Mouse (Mus musculus) spleen, postnatal 14 days (tissue): ENCODE data around the gene Dnal4.

Source experiments
- DNase-seq, 2 experiments: peaks; one replicate each; pipeline ENCODE4 v3.0.0; 2021 to 2022; ENCODE audit warnings: low spot score in 2 of 2

The Dnal4 gene

DNA sequence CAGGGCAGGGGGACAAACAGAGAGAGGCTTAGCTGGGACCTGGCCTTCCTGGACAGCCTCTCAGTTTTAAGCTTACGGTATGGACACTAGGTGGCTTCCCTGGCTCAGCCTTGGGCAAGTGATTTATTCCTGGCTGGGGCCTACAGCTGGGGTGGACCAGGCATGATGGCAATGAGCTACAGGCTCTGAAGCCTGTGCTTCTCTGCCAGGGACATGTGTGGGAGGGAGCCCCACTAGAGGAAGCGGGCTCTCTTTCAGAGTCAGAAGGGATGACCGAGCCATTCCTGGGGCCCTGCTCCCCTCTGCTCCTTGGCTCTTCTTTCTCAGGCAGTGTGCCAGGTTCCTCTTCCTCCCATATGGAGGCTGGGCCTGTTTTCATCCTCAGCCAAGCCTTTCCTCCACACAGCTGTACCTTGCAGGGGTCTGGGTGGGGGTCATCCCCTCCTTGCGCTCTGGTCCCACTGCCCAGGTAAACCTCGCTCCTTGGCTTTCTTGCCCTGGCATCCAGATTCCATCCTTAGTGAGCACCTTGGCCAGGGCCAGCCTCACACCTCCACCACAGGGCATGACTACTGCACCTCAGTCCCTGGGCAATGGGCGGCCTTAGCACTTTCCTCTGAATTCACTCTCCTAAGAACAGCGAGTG, 13.9 kb downstream of the Dnal4 start:
- DNase-seq = no peak

DNA sequence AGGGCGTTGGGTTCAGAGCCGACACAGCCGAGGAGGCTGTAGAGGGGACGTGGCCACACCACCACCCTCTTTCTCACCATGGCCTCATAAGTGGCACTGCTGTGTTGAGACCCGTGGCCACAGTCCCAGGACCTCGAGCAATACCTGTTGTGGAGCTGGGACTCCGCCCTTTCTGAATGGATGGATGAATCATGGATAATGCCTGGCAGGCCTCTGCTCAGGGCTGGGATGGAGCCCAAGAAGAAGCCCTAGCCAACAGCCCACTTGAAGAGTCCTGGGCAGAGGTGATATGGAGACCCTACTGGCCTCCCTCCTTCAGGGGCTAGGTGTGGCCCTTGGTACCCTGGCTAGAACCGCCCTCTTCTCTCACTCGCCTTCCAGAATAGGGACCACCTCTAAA, 14.6 kb downstream of the Dnal4 start:
- no peak for DNase-seq

DNA sequence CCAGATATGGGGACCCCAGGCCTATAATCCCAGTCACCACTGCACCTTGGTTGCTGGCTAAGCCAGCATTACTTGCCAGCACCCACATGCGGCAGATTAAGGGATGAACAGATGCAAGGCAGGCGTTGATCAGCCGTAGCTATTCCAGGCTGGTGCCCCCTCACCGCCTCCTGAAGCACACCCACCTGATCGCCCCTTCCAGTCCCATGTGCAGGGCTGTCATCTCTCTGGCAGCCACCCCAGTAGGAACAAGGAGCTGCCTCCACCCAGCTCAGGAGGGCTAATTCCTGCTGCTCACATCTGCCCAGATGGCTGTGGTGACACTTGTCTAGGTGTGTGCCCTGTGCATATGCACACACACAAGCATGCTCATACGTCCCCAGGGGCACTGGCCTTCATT, 16.7 kb downstream of the Dnal4 start:
- DNase-seq = no peak

DNA sequence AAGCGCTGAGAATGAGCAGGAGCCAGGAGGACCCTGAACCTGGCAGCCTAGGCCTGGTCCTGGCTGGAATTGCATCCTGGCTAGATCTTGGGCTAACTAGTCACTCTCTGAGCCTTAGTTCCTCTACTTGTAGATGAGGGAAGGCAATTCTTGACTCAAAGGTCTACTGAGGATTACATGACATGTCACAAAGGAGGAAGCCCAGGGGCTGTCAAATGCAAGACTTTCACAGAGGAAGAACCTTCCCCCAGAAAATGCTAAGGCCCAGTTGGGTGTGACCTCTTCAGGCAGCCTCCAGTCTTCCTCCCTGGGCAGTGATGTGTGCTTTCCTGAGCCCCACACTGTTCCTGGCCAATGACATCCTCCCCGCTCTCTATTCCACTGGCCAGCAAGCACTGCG, 20.5 kb downstream of the Dnal4 start:
- no peak for DNase-seq

DNA sequence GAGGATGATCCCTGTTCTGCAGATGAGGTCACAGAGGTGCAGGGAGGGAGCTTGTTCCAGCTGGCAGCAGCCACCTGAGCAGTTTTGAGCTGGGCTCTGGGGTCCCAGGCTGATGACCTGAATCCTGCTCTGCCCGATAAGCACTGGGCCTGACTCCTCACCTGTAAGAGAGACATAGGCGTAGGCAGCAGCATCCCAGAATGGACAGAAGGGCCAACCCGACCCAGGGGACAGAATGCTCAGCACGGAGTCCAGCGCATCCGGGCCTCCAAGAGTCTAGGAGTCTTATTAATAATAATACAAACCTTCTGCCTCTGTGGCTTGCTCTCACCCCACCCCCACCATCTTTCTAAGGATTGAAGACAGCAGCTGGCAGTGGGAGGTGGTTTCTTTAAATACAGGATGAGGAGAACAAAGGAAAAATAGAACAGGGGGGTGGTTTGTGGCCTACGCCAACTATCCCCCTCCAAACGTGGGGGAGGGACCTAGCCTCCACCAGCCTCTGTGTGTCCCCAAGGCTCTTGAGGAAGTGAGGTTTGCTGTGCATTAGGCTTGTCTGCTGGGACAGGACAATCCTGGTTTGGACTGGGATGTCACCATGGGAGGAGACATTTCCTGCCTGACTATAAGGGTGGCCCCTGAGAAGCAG, 21.5 kb downstream of the Dnal4 start:
- no peak for DNase-seq

DNA sequence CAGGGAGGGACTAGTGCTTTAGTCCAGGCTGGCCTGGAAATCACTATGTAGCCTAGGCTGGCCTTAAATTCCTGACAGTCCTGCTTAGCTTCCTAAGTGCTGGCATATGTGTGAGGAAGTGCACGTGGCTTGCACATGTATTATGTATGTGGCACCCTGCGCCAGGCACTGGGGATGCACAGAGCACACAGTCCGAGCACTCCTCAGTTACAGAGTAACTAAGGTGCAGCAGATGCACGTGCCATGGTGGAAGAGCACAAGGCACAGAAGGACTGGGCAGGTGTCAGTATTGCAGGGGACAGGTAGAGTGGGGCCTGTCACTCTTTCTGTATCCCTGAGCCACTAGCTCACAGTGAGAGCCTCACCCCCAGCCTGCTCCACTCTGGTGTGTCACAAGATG, 22.5 kb downstream of the Dnal4 start:
- DNase-seq = no peak

DNA sequence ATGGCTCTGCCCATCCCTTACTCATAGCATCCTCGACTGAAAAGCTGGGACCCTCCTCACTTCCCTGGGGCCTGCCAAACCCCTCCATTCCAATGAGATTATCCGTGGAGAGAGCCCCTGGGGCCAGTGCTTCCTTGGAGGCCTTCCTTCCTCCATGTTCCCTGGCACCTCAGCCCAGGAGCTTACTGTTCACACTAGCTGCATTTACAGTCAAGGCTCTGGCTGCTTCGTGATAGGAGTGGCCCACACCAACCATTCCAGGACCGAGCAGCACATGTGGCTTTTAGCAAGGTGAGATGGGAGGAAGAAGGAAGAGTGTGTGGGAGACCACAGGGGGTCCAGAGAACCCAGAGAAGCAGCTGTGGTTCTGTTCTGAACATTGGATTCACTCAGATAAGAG, 23.8 kb downstream of the Dnal4 start:
- no peak for DNase-seq

DNA sequence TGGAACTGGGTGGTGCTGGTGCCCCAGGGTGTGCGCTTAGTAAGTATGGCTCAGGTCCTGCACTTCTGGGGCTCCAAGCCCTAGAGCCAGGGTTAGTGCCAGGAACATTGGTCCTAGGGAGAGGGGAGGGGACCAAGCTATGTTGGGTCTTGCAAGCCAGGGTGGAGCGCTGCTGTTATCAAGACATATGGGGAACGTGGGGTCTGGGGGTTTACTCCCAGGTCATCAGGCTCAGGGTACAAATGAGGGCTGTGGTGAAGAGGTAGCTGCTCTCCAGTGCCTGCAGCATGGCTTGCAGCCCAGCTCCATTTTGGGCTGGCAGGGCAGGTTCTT, 24.3 kb downstream of the Dnal4 start:
- DNase-seq = no peak

DNA sequence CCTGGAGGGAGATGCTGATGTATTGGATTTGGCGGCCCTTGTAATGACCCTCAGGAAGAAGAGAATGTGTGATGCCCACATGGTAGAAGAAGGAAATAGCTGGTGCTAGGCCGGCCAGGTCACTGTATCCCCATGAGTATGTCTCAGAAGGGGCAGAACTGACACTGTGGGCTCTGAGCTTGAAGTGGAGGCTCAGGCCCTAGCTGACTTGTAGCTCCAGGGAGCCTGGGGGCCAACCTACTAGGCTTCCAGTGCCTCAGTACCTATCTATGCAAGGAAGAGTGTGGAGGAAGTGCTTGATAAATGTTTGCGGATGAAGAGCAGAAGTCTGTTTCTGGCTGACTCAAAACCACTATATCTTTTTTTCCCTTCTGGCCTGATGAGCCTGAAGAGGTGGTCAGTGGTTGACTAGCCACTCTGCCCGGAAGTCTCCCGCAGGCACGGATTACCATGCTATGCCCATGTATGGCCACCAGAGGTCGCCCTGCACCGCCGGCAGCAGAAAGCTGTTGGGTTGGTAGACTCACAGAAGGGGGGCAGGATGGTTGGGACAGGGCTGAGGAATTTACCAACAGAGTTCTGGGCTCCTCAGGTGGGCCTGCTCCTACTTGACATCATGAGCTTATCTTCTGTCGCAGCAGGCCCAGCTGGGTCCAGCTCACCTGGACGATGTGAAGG, 24.8 kb downstream of the Dnal4 start:
- peak; percentile 46 to 74 for DNase-seq

DNA sequence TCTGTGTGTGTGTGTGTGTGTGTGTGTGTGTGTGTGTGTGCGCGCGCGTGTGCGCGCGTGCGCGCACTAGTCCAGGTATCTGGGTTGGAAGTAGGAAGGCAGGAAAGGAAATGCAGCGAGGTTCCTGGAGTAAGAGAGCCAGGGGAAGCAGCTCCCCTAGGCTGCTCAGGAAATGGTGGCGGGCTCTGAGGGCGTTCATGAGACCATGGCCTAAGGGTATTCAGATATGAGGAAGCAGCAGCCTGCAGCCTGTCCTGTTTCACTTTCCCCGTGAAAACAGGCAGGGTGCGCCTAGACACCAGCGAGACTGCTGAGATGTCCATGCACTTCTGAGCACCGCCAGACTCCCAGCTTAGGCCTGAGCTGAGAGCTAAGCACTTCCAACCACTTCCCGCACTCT, 25.9 kb downstream of the Dnal4 start:
- DNase-seq = no peak

DNA sequence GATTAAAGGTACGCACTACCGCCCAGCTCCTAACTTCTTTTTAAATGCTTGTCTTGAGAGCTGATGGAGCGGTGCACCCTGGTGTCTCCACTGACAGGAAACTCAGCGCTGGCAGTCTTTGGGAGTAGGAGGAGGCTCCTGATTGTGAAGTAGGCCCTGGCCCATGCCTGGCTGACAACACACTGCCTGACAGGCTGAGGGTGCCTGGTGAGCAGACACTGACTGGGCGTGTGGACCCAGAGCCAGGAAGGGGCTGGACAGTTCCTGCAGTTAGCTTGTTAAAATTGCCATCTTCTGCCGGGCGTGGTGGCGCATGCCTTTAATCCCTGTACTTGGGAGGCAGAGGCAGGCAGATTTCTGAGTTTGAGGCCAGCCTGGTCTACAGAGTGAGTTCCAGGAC, 27.4 kb downstream of the Dnal4 start:
- DNase-seq = no peak

DNA sequence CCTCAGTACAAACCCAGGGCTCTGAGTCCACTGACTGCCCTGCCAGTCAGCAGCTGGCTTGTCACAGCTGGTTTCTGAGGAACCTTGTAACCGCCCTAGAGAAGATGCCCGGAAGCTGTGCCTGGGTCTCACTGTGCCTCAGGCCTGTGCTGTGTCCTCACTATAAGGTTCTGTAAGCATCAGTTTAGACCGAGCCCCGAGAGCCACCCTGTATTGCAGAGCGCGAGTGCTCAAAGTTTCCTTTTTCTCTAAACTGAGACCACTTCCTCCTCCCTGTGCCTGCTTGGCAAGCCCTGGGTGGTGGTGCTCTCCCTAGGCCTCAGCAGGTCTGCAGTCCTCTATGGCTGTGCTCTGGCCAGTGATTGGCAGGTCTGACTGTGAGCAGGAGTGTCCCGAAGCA, 28.5 kb downstream of the Dnal4 start:
- no peak for DNase-seq

DNA sequence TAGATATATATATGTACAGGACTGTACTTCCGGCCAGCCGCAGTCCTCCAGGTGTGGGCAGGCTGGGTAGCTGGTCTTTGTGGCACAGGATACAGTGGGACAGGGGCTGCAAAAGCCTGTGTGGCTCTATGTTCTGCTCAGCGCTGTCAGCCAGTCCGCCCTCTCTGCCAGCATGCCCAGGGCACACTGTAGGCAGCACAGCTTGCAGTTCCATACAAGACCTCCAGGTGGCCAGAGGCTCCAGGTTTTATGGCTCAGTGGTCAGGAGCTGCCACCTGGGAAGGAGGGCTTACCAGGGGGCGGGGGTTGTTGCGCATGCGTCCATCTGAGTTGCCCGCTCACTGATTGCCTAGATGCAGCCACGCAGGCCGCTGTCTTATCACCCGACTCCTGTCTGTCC, 29.7 kb downstream of the Dnal4 start:
- DNase-seq = peak in 1 of 2 experiments; percentile 38

DNA sequence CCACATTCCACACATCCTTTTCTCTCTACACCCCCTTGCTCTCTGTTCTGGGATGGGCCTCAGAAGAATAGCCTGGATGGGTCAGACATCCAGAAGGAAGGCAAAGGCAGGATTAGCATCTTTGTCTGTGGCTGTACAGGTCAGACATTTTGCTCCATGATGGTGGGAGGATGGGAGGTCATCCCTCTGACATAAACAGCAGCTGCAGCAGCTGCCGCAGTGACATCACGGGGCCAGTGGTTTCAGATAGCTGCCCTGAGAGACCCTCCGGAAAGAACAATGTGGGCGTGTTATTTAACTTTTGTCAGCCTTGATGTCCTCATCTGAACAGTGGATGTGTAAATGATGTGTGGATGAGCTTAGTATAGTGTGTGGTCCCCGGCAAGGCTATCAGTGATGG, 31.8 kb downstream of the Dnal4 start:
- DNase-seq = no peak

DNA sequence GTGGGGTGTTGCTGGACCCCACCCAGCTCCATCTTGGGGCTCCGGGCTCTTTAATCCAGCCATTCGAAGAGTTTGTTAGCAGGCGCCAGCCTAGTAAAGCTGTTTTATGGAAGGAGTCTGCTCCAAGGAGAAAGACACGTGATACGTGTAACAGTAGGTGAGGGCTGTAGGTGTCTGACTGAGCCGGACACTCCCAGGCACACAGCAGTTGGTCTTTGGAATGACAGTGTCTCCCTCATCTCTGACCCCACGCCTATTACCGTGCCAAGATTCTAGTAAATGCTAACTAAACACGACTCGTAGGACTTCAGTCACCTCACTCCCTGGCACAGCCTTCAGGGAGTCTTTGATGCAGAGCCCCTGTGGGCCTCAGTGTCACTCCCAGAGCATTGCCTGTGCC, 32.3 kb downstream of the Dnal4 start:
- no peak for DNase-seq

DNA sequence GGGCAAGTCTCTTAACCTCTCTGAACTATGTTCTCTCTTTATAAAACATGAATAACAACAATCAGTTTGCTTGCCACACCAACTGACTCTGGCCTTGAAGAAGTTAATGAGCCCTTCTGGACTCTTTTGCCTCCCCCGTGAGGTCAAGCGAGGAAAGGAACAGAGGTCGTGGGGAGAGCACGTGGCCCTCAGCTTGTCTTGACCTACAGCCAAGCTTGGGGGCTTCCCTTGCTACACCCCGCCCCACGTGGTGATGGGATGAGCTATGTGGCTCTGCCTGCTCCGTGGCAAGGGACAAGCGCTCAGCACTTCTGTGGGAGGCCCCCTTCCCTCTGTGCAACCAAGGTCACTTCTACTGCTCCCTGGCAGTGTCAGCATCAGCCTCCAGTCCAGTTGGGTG, 32.9 kb downstream of the Dnal4 start:
- DNase-seq = no peak

DNA sequence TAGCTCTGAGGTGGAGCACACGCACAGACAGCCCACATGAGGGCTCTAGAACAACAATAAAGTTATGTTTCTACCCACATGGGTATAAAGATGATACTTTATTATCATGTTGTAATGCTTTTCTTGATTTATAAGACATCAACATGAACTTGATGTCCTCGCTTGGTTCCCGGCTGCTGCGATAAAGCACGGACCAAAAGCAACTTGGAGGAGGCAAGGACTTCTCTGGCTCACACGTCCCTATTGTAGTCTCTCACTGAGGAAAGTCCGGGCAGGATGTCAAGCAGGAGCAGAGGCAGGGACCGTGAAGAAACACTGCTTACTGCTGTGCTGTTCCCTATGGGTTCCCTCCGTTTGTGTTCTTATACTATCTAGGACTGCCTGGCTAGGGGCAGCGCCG, 33.6 kb downstream of the Dnal4 start:
- no peak for DNase-seq

DNA sequence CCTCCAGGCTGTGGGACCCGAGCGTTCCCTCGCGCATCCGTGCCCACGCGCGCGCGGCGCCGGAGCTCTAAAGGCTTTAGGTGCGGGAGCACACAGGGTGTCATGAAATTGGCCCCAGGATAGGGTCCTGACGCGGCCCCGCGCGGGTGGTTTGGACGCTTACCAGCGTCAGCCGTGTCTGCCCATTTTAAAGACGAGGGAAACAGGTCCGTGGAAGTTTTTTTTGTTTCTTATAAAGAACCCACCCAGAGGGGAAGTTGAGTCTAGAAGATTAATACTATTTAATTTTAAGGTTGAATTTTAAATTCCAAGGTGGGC, 35.0 kb downstream of the Dnal4 start:
- DNase-seq = no peak

DNA sequence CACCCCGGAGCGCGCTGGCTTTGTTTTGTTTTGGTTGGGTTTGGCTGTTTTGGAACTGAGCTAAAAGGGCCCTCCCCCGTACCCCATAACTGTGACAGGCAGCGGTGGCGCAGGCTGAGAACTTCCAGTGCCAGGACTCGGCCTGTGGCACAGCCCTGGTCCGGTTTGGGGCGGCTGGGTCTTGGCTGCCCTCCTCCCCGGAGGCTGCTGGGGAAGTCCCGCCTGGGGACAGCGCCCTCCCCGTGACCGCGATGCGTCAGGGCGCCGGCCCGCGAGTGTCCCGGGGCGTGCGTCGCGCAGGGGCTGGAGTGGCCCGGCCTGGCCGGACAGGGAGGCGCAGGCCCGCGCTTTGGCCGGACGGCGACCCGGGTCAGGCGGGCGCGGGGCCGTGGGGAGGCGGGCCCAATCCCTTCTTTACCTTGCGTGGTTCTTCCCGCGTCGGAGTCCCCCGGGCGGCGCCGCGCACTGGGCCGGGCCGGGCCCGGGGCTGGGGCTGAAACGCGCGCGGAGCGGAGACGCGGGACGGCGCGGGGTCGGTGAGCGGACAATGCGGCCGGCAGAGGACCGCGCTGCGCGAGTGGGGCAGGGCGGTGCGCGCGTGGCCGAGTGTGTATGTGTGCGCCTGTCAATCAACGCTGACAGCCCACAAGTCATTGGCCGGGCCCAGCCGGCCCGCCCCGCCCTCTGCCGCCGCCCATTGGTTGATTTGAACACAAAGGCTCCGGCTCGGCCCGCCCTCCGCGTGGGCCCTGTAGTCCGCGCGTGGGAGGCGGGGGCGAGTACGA, 35.5 kb downstream of the Dnal4 start, which contains the start of gene Sun2:
Sun2 (minus strand) TSS at position 616 of the 785 bp plus-strand sequence.
- DNase-seq = peak; percentile 84 to 93

DNA sequence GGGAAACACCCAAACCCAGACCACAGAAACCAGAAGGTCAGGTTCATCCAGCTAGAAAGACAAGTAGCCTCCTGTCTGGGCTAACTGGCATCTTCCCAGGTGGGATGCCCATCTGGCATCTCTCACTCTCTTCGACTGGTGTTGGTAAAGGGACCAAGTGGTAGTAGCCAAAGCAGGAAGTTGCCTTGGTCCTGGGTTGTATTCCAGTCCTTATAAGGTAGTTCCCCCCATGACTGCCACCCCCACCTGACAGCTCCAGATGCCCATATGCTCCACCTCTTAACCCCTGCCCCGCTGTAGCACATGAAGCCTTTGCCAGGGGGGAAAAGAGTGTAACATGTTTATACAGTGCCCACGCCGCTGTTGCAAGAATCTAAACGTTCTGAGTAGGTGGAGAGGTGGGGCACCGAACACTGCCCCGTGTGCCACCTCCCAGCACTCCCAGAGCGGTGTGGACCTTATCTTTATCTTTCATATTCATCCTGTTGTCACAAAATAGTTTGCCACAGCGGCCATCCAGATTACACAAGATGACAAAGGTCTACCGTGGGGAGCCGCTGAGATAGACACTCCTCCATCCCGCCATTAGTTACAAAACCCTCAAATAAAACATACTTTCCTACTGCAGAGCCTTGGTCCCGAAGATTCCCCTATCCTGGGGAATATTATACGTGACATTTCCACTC, 36.3 kb downstream of the Dnal4 start:
- DNase-seq = peak in 1 of 2 experiments; percentile 30

DNA sequence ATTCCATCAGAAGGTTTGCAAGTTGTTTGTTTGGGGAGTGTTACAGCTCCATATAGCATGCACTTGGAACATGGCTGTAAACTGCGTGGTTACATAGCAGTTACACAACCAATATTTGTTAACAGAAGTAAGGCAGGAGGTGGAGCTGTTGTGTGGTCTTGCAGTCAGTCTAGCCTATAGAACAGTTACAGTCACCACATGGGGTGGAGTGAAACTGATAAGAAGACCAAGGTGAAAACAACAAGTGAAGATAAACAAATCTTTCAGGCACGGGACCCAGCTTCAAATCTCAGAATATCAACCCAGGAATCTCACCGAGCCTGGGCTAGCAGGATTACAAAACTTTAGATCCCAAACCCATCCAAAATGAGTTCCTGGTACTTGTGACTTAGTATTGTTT, 36.9 kb downstream of the Dnal4 start:
- no peak for DNase-seq

DNA sequence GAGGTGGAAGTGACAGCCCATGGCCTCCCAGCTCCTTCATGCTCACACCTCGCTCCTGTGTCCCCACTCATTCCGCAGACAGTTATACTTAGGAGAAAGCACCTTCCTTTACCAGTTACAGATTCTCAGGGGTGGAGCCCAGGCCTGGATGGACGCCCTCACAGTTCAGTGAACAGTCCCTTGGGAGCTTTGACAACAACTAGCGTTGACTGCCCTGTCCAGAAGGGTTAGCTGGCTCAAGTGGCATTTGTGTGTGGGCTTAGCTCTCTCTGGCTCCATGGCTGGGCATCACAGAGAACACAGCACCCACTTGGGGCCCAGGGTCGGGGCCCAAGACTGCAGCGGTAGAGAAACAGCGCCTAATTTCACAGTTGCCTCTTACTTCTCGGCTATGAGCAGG, 43.3 kb downstream of the Dnal4 start:
- no peak for DNase-seq
